Mouse (Mus musculus) olfactory bulb, adult 2 months (tissue): ENCODE measurements around the gene Trmt13.

Experiments used
- CTCF ChIP-seq: fragments of 200-500 bp; IDR thresholded peaks from 2 replicates; pipeline ENCODE4 v1.5.1; 2012; ENCODE audit warnings: low read depth, mild to moderate bottlenecking, low read length, moderate library complexity; ENCODE audit not compliant: insufficient read depth
- POLR2A ChIP-seq: fragments of 200-500 bp; IDR thresholded peaks from 2 replicates; pipeline ENCODE4 v1.6.1; 2012; ENCODE audit warnings: mild to moderate bottlenecking, low read depth, low read length, moderate library complexity; ENCODE audit not compliant: insufficient read depth

DNA sequence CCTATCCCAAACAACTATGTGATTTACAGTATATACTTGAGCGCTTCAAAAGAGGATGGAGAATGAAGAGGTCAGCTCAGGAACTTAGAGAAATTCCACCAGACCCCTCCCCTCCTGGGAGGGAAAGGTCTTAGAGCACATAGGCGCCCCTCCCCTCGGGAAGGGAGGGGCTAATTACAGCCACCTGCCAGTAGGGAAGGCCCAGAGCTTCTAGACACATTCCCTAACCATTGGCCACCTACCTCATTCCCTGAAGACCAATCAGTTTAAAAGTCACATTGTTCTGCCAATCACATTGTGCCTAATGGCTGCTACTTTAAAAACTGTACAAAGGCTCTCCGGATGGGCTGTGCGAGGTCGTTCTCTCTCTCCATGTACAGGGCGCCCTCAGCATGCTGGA, 8.3 kb upstream of the Trmt13 start:
- no peak for TF ChIP-seq POLR2A
- TF ChIP-seq CTCF = no peak
